Mouse (Mus musculus) CD4-positive, CD25-positive, alpha-beta regulatory T cell, adult 4 months (primary cell): Measurements from ENCODE around the gene Gse1. TPM values are rescaled to one million over a fixed set of nuclear protein-coding genes. Genes with fewer than 3 reads are reported as not detected.

Experiments
- ATAC-seq: one replicate; pipeline ENCODE4 v1.8.0; 2017
- polyA plus RNA-seq, 2 experiments: library from polyadenylated mRNA; unstranded; fragments of 100-300 nt; shearing (Covaris generic); gene quantifications; one replicate each; pipeline ENCODE4 v1.2.1; 2017

Gse1 gene
- polyA plus RNA-seq, 2 experiments from 2014 or later: 2.2 to 4.2 TPM

DNA sequence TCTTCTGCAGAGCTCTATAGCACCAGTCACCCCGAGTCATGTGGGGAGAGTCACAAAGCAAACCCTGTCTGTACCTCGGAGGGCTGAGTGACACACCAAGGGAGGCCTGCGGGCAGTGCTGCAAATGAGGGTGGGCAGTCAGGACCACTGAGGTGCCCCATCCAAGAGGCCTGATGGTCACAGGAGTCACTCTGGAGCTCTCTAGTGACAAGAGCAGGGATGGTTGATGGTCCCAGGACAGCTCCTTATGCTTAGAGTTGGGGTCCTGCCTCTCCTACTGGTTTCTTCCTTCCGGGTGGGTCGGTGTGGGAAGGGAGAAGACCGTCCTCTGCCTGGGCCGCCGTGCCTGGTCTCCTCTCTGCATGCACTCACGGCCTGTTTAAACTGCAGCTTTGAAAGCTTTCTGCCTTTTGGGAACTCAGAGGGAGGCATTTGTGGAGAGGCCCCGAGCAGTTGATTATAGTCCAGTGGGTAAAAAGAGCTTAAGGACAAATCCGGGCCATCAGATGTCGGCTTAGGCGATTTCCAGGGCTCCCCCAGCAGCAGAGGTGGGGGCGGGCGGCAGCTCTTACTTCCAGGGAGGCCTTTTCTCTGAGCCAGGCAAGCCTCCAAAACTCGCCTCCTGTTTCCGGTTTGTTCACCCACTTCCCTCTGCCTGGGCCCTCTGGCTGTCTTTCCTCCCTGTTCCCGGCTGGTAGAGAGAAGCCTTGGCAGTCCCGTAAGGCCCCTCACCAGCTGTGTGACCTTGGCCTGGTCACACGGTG lies 198.5 kb downstream of the Gse1 start:
- ATAC-seq: no peak

DNA sequence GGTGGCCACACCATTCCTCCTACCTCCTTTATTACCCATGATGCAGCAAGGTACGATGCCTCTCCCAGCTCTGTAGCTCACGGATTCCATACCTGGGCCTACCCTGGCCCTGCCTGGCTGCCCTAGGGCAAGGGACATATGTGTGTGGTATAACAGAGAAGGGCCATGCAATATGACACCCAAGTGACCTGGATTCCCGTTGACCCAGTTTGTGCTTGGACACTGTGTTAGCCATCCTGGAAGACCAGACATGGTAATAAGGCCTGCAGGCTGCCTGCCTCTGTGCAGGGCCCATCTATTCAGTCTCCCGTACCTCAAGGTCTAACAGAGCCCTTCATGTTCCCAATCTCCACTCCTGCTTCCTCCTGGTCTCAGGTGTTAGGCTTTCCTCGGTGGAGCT lies 200.2 kb downstream of the Gse1 start:
- ATAC-seq: no peak

DNA sequence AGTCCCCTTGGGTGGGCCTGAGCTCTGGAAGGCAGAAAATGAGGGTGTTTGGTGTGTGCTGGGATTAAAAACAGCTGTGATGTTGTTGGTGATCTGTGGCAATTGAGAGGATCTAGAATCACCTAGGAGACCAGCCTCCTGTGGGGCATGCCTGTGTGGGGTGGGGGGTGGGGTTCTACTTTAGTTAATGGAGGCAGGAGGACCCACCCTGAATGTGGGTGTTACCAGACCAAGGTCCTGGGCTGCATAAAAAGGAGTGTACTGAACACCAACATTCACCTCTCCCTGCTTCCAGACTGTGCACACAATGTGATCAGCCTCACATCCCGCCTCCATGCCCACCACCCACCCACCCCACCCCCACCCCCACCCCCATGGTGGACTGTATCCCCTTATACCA lies 200.9 kb downstream of the Gse1 start:
- ATAC-seq: no peak

DNA sequence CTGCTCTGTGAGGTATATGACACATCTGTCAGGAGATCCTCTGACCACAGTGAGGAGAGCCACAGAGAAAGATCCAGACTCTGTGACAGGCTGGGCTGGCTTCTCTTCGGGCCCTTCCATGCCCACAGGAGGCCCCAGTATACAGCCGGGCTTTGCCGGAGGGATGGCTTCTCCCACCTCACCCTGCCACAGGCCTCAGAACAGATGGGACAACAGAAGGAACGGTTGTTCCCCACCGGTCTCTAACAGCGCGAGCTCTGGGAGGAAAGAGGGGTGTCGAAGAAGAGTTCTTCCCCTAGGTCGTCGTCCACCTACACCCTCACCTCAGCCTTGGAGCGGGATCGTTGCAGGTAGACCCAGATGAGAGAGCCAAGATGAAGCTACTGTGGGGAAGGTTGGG lies 202.8 kb downstream of the Gse1 start:
- ATAC-seq: no peak

DNA sequence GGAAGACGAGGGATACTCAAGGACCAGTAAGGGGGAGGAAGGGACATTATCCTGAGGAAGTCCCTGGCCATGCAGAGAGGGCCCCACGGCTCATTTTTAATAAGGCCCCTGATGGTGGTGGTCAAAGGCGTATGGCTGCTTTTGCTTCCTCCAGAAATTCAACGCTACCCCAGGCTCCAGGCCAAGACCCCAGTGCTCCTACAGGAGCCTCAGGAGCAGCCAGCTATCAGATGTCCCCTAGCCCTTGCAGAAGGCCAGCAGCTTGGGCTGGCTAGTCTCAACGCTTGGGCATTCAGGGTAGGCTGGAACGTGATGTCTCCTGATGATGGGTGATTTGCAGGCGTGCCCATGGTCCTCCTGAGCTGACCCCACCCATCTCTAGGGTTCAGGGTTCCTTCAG lies 204.2 kb downstream of the Gse1 start:
- no peak for ATAC-seq

DNA sequence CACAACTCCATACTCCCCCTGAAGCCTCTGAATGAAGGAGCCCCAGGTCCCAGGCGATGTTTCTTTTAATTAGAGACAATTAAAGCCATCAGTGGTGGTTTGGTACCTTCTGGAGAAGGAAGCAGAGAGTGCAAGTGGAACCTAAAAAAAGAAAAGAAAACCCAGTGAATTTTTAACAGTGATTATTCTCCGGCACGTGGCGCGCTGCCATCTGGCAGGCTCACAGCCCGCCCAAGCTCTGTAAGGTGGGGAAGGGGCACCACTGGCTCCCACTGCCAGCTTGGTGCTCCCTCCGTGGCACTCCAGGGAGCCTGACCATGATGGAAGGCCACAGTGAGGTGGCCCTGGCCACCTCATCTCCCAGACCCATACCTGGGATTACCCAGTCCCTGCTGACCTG lies 204.9 kb downstream of the Gse1 start:
- no peak for ATAC-seq

DNA sequence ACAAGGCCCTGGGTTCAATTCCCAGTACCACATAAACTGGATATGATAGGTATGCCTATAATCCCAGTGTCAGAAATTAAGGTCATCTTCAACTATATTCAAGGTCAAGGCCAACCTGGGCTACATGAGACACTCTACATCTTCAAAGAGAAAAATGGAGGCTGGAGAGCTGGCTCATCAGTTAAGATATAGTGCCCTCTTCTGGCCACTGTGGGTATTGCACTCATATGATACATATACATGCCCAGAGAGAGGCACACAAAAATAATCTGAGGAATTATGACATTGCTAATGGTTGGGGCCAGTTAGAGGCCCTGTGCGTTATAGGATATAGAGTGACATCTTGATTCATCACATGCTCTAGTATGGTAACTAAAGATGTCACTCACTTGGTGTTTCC lies 205.5 kb downstream of the Gse1 start:
- no peak for ATAC-seq

DNA sequence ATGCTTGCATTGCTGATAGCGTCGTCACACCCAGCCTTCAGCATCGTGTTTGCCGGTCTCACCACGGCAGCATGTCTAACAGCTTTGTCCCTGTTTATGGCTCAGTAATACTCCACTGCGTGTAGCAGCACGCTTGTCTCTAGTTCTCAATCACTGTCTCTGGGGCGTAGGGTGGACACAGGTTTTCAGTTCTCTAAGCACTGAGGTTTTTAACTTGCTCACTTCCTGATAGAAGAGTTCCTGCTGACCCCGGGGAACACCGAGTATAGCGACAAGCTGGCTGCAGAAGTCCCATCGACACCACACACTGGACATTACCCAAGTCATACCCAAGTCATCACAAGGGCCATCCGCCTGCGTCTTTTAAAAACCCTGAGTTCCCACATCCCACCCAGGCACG lies 207.5 kb downstream of the Gse1 start:
- no peak for ATAC-seq

DNA sequence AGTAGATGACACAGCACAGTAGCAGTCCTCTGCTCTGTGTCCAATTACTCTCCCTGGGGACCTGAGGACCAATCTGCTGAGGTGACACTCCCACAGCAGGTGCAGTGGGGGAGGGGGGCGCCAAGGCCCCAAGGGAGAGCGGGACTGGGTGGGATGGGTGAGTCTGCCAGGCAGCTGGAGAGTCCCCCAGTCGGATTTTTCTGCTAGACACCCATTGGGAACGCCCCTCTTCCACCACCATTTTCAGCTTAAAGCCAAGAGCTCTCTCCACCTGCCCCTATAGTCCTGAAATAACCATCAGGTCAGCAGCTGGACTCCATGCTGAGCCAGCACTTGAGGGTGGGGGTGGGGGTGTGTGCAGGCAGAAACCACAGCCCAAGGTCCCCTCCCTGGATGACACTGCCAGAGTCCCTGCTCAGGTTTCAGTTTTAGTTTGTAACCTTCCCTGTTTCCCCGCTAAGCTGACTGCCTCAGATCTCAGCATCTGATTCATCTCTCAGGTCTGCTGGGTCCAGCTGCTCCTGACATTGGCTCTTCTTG lies 208.3 kb downstream of the Gse1 start:
- ATAC-seq: peak; percentile 32

DNA sequence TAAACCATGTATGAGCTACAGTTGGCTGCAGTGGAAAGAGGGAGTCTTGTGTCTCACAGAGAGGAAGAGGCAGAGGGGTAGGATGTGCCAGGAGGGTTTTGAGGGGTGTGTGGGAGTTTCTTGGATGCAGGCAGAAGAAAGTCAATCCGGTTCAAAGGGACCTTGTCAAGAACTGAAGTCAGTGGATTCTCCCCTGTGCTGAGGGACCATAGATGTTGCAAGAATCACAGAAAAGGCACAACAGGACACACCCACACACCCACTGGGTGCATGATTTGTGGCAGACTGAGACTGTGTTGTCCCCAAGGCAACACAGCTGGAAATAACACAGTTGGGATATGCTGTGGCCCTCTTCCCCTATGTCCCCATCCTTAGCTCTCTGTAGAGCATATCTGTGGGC lies 209.0 kb downstream of the Gse1 start:
- ATAC-seq: no peak

DNA sequence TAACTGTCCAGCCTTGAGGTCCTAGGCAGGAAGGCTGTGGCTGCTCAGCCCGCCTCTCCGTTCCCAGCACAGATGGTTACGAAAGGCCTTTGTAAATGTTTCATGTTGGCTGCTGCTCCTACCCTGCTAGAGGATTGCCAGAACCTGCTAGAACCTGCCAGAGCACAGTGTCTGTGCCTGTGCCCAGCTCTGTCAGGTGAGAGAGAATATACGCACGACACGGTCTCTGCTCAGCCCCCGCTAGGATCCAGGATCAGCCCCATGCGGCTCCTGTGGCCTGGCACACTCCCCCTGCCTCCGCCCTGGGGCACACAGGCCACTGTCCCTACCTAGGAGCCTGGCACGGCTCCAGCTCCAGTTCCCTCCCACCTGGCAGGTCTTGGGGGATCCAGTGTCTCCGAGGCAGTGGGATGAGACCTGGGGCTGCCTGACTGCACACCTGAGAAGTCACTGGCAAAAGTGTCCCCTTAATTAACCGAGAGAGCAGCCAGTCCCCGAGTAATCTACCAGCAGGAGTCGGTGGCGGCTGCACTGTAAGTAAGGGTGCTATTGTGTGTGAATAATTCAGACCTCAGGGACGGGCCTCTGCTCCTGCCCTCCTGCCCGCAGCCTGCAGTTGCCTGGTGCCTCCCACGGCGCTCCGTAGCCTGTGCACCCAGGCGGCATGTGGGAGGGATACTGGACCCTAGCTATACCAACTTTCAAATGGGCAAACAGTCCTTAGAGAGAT lies 209.6 kb downstream of the Gse1 start:
- no peak for ATAC-seq

DNA sequence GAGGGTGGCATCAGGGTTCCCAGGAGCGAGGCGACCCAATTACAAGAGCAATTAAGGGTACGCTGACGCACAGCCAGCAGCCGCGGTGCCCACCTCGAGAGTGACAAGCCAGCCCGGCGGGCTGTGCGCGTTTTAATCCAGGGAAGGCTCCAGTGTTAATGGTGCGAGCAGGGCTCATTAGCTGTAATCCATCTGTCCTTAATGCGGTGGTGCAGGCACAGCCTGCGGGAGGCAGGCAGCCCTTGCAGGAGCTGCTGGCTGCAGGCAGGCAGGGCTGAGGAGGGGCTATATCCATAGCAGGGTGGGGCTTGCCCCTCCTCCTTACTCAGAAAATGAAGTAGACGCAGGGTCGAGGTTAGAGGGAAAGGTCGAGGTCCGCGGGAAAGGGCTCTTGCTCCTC lies 211.1 kb downstream of the Gse1 start:
- no peak for ATAC-seq

DNA sequence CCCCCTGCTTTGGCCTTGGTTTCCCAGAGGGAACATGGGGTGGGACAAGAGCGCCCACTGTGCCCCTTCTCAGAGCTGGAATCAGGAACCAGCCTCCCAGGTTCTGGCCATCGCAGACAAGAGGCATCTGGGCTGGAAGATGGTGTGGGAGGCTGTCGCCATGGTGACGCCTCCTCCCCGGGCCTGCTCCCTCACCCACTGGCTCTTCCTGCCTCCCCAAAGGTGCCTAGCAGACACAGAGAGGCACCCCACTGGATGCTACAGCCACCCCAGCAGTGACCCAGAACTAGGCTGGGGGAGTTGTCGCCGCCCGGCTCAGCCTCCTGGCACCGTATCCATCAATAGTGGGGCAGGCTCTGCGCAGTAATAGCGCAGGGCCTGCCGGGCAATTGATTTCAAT lies 212.5 kb downstream of the Gse1 start:
- ATAC-seq: no peak

DNA sequence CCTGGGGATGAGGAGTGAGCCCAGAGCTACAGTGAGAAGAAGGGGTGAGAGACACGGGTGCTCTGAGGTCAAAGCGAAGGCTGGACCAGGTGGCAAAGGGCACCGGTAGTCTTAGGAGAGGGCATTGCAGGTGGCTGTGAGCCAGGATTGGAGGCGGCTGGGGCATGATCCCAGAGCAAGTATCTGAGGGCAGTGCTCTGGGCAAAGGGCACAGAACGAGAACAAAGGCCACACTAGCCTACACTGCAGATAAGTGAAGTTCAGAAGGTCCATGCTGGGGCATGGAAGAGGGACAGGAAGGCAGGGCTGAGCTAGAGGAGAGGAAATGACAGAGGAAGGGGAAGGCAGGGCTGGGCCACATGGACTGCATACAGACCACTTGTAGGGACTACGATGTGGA lies 213.4 kb downstream of the Gse1 start:
- no peak for ATAC-seq

DNA sequence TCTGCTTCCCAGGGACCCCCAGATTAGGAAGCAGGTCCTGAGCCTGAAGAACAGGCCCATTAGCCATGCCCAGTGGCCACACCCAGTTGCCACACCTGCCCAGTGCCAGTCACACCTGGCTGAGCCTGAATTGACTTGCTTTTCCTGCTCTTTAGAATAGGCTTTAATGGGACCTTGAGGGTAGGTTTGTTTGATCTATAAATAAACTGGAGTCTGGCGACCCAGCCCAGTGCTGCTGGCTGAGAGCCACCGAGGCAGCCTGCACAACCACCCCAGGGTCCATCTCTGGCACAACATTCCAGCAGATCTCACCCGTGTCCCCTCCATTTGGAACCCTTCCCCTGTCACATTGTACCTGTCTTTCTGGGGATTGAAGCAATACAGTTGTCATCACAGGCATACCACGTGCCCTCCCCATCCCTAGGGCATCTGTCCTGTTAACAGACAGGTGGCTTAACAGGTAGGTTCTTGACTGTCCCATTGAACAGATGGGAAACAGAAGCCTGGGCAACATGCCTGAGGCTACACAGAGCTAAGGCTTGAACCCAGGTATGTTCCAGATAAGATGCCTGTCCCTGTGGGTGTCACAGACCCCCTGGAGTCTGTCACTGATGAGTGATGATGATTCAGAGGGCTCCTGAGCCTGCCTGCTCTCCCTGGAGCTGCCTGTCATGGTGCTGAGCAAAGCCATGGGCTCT lies 214.2 kb downstream of the Gse1 start:
- no peak for ATAC-seq

DNA sequence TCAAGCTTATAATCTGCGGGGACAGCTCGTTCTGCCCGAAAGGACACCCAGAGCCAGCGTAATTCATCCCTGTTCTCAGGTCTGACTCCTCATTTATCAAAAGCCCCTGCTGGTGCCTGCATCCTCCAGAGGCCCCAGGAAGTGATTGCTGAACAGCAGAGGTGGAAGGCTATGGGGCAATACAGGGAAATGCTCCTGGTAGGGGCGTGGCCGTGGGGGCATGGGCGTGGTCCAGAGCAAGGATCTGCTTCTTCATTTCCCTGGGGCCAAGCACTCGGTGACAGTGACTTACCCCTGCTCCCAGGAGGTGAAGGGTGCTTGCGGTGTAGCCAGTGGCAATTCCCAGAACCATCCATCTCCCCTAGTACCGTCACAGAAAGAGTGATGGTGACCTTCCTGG lies 217.0 kb downstream of the Gse1 start:
- no peak for ATAC-seq

DNA sequence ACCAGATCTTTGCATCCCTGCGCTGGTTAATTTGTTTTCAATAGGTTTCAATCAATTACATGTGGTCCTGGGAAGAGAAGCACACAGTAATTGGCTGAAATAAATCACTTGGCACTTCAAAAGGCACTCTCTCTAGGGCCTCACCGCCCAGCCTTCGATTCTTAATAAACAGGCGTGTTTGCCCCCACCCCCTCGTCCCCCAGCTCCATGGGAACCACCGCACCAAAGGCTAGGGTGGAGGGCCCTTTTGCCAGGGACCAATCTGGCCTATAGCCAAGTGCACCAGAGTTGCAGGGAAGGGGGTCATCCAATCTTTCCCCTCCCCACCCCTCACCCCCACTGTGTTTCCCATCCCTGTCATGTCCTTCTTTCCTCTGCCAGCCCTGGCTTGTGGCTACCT lies 219.9 kb downstream of the Gse1 start:
- ATAC-seq: no peak

DNA sequence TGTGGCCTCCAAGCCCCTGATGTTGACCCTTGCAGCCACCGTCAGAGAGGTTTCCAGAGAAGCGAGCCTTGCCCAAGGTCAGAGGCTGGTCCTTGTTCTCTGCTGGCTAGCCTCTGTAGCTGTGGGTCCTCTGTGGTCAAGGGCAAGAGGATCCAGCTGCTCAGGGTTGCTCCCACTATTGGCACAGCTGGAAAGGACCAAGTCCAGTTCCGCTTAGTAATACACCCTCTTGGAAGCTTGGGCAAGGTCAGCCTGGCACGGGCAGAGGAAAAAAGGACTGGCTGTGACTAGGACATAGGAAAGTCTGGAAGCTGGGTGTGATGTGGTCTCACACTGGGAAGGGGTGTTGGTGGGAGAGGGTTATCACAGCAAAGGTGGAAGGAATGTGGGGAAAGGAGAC lies 220.9 kb downstream of the Gse1 start:
- no peak for ATAC-seq

DNA sequence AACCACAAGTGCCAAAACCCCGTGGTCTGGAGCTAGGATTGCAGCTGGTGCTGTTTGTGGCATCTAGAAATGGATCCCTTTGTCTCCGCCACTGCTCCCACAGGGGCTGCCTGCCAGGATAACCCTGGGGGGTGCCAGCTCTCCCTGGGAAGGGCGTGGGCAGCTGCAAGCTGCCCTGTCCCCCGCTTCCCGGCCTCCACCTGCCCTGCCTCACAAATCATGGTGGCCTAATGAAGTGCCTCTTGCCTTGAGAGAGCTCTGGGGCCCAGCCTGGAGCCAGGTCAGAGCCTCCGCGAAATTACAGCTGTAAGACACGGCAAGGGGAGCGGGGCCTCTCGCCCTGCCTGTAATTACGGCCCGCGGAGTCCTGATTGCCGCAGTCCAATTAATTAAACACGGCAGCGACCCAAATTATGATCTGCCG lies 221.4 kb downstream of the Gse1 start:
- no peak for ATAC-seq

DNA sequence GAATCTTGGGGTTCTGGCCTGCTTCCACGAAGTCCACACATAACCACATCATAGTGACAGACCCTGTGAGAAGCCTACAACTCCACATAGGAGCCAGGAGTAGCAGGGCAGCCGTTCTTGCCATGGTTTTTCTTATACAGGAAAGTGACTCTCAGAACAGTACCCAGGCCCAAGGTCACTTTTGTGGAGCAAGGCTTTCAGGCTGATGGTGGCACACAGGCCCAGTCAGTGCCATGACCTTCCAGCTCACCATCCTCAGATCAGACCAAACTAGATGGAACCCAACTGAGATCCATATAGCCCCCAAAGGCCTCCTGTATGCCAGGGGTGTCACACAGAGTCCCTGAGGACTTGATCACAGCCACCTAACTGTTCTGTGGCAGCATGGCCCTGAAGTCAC lies 223.9 kb downstream of the Gse1 start:
- no peak for ATAC-seq

DNA sequence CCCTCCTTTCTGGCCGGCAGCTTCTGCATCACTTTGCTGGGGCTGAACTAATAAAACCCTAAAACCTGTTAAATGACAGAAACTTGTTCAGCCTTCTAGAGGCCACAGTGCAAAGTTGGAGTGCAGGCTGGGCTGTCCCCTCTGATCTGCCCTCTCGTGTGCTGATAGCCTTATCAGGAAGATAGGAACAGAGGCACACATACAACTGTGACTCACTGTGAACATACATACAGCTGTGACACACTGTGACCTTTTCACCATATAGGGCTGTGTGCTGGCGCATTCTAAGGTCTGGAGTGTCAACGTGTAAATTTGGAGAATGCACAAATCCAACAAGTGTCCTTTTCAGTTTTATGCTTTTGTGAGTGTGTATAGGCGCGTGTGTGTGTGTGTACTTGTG lies 226.1 kb downstream of the Gse1 start:
- no peak for ATAC-seq

DNA sequence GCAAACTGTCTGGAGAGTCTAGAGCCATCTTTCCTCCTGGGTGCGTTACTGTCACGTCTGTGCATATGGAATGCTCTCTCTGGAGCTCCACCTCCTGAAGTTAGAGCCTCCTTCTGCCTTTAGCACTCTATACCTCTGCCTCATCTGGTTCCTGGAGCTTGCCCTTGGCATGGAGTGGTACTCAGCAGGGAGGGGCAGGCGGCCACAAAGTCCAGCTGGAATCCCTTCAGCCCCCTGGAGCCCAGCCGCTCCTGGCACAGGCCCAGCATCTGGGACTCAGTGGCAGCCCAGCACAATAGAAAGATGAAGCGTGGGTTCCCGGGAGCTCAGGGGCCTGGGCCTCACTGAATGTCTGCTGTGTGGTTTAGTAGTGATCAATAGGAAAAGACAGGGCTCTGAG lies 232.1 kb downstream of the Gse1 start:
- ATAC-seq: no peak

DNA sequence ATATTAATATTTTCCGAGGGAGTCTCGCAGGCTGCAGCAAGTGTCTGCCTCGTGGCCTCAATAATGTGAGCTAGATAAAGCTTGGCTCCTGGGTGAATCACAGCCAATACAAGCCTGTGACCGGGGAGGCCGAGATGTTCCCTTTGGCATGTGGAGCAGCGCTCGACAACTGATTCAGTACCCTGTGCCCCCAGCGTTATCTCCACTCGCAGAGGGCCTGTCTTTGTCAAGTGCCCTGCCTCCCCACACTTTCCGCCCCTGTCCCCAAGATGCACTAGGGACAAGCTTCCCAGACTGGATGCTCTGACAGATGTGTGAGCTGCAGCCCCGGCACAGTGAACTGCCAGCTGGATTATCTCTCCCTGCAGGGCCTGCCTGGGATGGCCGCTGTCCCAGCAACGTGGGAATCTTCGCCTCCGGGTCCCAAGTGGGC lies 233.9 kb downstream of the Gse1 start:
- no peak for ATAC-seq

DNA sequence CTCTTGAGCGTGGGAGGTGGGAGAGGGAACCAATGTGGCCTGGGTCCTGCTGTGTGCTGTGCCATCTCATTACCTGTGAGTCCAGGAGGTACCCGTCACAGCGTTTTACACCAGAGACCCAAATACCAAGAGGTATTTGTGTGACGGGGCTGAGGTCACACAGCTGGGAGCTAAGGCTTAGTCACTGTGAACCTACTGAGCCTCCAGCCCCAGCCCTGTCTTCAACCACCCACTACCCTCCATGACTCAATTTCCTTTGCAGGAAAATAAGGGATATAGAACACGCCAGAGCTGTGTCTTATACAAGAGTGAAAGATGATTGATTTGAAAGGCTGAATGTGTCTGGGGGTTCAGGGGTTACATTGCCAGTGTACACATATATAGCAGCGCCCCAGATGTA lies 234.4 kb downstream of the Gse1 start:
- no peak for ATAC-seq
